Mouse (Mus musculus): ENCODE measurements around the gene Rab32.
"Not testable (repeated sequence)": the region's sequence is repeated elsewhere in the genome, so short reads cannot be mapped to it uniquely, and the experiment has no call there.

The Rab32 gene

GRCm38 (mm10) chr10:10557570-10558336 is at the start of gene Rab32:
Gene Rab32 (minus strand): TSS chr10:10558265.
- peak; percentile 79 to 92 for DNase-seq

- DNase-seq: no peak
Observed at GRCm38 (mm10) chr10:10600771-10601170, 42.7 kb upstream of the Rab32 start.

- not testable (repeated sequence) for DNase-seq
Observed at GRCm38 (mm10) chr10:10597495-10597894, 39.4 kb upstream of the Rab32 start.

GRCm38 (mm10) chr10:10580811-10581210 is 22.7 kb upstream of the Rab32 start:
- DNase-seq: no peak

GRCm38 (mm10) chr10:10579821-10580220 is 21.8 kb upstream of the Rab32 start:
- no peak for DNase-seq

- DNase-seq: no peak
Observed at GRCm38 (mm10) chr10:10558337-10558711, 259 bp upstream of the Rab32 start.

GRCm38 (mm10) chr10:10557085-10557484 is 980 bp downstream of the Rab32 start:
- DNase-seq: peak in 1 of 2 experiments; percentile 8

GRCm38 (mm10) chr10:10555676-10556075 is 2.4 kb downstream of the Rab32 start:
- DNase-seq: no peak

GRCm38 (mm10) chr10:10555221-10555620 is 2.8 kb downstream of the Rab32 start:
- no peak for DNase-seq

GRCm38 (mm10) chr10:10550134-10550533 is 7.9 kb downstream of the Rab32 start:
- DNase-seq: no peak

- no peak for DNase-seq
Observed at GRCm38 (mm10) chr10:10546623-10547022, 11.4 kb downstream of the Rab32 start.

GRCm38 (mm10) chr10:10544955-10545354 is 13.1 kb downstream of the Rab32 start:
- no peak for DNase-seq

Data from spleen, adult 18-20 months (tissue).